Mouse (Mus musculus): ENCODE measurements around the gene Blvrb. TPM values are rescaled to one million over a fixed set of nuclear protein-coding genes. Genes with fewer than 3 reads are reported as not detected.

Gene Blvrb
- 40.6 and 41.8 TPM in 2 replicates for polyA plus RNA-seq (2016; fragmentation: Nextera tagmentation; extraction: Ambion mirVana)

DNA sequence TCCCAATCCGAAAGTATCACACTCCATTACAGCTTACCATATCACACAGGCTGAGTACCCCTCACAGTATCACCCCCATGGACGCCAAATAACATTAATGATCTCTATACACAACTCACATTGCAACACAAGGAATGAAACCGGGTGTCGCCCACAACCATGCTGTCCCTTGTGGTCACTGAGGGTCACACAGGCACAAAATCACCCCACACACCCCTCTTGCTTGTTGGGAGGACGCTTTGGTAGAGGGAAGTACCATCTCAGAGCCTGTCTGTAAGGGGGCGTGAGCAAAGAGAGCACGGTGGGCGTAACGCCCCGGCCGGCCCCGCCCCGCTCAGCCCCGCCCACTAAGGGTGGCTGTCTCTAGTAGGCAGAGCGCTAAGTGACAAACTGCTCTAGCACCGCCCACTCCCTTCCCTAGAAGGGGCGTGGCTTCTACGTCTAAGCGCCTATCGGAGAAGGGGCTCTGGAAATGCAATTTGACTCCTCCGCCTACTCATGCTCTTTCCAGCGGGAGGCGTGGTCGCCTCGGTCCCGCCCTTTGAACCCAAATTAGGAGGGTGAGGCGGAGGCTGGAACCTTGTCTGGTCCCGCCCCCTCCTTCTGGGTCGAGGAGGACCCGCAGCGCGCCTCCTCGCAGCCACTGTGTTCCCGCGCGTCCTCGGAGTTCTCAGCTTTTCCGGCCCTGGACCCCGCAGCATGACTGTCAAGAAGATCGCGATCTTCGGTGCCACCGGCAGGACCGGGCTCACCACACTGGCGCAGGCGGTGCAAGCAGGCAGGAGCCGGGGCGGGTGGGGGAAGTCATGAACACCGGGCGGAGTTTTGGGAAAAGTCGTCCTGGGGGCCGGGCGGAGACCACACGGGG, at the start of gene Blvrb, which contains the start of gene Sptbn4:
Gene Blvrb, plus strand, starts transcription at position 560 of the 868 bp plus-strand sequence.
Gene Sptbn4, minus strand, starts transcription at position 268 of the 868 bp plus-strand sequence.
- Histone ChIP-seq H3K27me3 (ENCODE audit: insufficient read depth, poor library complexity, severe bottlenecking) (peaks cover 46% of the 10 kb centered on the region), H3K4me1 (replicated peaks) (peaks cover 27% of the 10 kb centered on the region), H3K4me3 (peak within 1 kb of the TSS; percentile 65), H3K27ac (peak within 1 kb of the TSS; percentile 83), H3K36me3 (no peaks in the 10 kb centered on the region), H3K9me3 (no peaks in the 10 kb centered on the region)
- DNase-seq (ENCODE audit: low spot score): peak; percentile 99
- 1% methylated on average over 54 of the region's 54 CpGs for WGBS

- WGBS: 80% methylated on average over 7 of the region's 7 CpGs
- peaks cover 8% of the 10 kb centered on the region; the same call in 1 of the 2 replicates for H3K9me3 ChIP-seq
- DNase-seq (ENCODE audit: low spot score): no peak
Observed at GRCm38 (mm10) chr7:27400545-27400944, 47.2 kb upstream of the Blvrb start.

DNA sequence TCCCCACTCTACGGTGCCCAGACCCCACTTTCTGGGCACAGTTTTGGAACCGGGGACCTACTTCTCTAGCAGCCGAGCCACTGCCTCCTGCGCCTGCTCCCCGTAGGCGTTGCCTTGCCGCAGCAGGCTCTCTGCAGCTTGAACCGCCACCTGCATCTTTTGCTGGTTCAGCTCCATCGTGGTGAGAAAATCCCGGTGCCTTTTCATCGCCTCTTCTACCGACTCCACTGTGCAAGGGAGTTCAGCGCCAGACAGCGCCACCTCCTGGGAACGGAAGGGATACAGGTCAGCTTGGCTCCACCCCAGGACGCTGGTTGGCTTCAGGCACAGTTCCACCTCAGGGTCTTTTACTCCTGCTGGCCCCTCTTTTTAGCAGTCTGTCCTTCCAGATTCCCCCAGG, 45.1 kb upstream of the Blvrb start:
- peaks cover 8% of the 10 kb centered on the region; the same call in 1 of the 2 replicates for H3K9me3 ChIP-seq
- peaks cover 11% of the 10 kb centered on the region for H3K4me1 ChIP-seq (replicated peaks)
- WGBS: 11% methylated on average over 16 of the region's 16 CpGs
- H3K27me3 ChIP-seq (ENCODE audit: insufficient read depth, poor library complexity, severe bottlenecking): peaks cover 95% of the 10 kb centered on the region
- no peak overlapping the region for H3K27ac ChIP-seq
- peak; percentile 64 for DNase-seq (ENCODE audit: low spot score)
- H3K4me3 ChIP-seq: no peak overlapping the region
- H3K36me3 ChIP-seq: no peaks in the 10 kb centered on the region

More at GRCm38 (mm10) chr7:27400545-27400944, 47.2 kb upstream of the Blvrb start:
- H3K27ac ChIP-seq: no peak overlapping the region
- peaks cover 95% of the 10 kb centered on the region for H3K27me3 ChIP-seq (ENCODE audit: insufficient read depth, poor library complexity, severe bottlenecking)
- no peaks in the 10 kb centered on the region for H3K36me3 ChIP-seq
- peaks cover 24% of the 10 kb centered on the region for H3K4me1 ChIP-seq (replicated peaks)
- no peak overlapping the region for H3K4me3 ChIP-seq

DNA sequence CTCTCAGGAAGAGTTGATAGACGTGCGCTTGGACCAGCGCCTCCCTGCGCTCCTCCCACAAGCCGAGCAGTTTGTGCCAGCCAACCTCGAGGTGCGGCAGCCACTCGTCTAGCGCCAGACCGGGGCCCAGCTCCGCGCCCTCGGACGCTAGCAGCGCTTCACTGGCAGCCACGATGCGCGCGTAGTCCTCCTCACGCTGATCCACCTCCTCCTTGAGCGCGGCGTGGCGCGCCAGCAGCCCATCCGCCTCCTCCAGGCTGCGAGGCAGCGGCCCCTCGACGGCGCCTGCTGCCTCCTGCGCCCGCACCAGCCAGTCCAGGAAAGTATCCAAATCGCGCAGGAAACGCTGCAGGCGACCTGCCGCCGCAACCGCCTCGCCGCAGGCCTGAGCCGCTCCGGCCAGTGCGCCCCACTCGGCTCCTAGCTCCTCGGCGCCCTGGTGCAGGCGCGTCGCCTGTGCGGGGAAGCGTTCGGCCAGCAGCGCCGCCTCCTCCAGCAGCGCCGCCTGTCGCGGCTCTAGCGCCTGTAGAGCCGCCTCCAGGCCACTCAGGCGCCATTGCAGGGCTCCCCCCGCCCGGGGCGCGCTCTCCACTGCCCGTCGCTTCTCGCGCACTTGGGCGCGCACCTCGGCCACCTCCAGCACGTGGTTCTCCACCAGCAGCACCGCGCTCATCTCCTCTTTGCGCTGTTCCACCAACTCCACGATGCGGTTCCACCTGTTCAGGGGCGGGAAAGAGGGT, 43.4 kb upstream of the Blvrb start:
- 7% methylated on average over 81 of the region's 81 CpGs for WGBS
- DNase-seq (ENCODE audit: low spot score): no peak
- H3K27me3 ChIP-seq (ENCODE audit: insufficient read depth, poor library complexity, severe bottlenecking): peaks cover 95% of the 10 kb centered on the region
- H3K36me3 ChIP-seq: no peaks in the 10 kb centered on the region
- no peak overlapping the region for H3K27ac ChIP-seq
- H3K4me1 ChIP-seq (replicated peaks): peaks cover 24% of the 10 kb centered on the region
- peak overlapping the region; percentile 32 for H3K4me3 ChIP-seq
- H3K9me3 ChIP-seq: peaks cover 8% of the 10 kb centered on the region; the same call in 1 of the 2 replicates

DNA sequence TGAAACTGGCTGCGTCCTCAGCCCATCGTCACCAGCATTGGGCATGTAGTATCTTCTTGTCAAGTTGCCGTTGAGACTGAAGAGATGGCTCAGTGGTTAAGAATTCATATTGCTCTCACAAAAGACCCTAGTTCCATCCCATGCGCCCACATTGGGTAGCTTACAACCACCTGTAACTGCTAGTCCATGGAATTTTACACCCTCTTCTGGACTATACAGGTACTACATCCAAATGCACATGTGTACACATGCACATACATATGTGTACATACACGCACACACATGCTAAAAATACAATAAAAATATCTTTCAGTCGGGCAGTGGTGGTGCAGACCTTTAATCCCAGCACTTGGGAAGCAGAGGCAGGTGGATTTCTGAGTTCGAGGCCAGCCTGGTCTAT, 41.3 kb upstream of the Blvrb start:
- 85% methylated on average over 7 of the region's 7 CpGs for WGBS
- Histone ChIP-seq H3K27me3 (ENCODE audit: insufficient read depth, poor library complexity, severe bottlenecking) (peaks cover 97% of the 10 kb centered on the region), H3K4me3 (no peak overlapping the region), H3K36me3 (no peaks in the 10 kb centered on the region), H3K9me3 (peaks cover 8% of the 10 kb centered on the region; the same call in 1 of the 2 replicates), H3K27ac (no peak overlapping the region), H3K4me1 (replicated peaks) (peaks cover 24% of the 10 kb centered on the region)
- no peak for DNase-seq (ENCODE audit: low spot score)

- WGBS: 56% methylated on average over 8 of the region's 8 CpGs
- no peaks in the 10 kb centered on the region for H3K36me3 ChIP-seq
- peaks cover 21% of the 10 kb centered on the region for H3K4me1 ChIP-seq (replicated peaks)
- H3K9me3 ChIP-seq: peaks cover 8% of the 10 kb centered on the region; the same call in 1 of the 2 replicates
- 0 out of 2 replicates have a peak overlapping the region, but pooled peaks have one; percentile 56 for H3K4me3 ChIP-seq
- H3K27ac ChIP-seq: no peak overlapping the region
- peaks cover 86% of the 10 kb centered on the region for H3K27me3 ChIP-seq (ENCODE audit: insufficient read depth, poor library complexity, severe bottlenecking)
- DNase-seq (ENCODE audit: low spot score): no peak
Observed at GRCm38 (mm10) chr7:27407816-27408215, 40.0 kb upstream of the Blvrb start.

DNA sequence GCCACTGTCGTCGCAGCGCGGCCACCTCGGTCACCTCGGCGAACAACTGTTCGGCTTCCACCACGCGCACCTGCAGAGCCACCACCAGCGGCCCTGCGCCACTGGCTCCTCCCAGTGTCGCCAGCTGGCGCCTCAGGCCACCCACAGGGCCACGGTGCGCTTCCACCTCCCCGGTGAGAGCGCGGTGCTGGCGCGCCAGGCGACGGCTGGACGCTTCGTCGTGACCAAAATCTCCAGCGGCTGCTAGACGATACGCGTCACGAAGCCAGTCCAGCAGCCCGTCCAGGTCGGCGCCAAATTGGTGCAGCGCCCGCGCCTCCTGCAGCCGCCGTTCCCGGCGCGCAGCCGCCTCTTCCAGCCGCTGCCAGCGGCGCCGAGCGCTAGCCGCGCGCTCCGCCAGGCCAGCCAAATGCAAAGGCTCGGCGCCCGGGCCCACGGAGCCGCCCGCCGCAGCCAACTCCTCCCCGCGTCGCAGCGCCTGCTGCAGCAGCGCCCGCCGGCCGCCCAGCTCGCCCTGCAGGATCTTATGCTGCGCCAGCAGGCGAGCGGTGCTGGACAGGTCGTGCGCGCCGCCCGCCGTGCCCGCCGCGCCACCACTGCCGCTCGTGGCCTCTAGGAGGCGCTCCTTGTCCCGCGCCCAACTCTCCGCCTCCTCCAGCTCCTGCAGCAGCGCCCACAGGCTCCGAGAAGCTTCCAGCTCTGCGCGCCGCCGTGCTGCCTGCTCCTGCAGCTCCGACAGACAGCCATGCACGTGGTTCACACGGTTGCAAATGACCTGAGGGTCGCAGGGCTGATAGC, 39.2 kb upstream of the Blvrb start:
- Histone ChIP-seq H3K27me3 (ENCODE audit: insufficient read depth, poor library complexity, severe bottlenecking) (peaks cover 79% of the 10 kb centered on the region), H3K4me3 (peak overlapping the region; percentile 56), H3K27ac (0 out of 2 replicates have a peak overlapping the region, but pooled peaks have one; percentile 23), H3K4me1 (replicated peaks) (peaks cover 21% of the 10 kb centered on the region), H3K9me3 (peaks cover 1% of the 10 kb centered on the region; the same call in 1 of the 2 replicates), H3K36me3 (no peaks in the 10 kb centered on the region)
- WGBS: under 1% methylated on average over 96 of the region's 96 CpGs
- DNase-seq (ENCODE audit: low spot score): peak; percentile 88

DNA sequence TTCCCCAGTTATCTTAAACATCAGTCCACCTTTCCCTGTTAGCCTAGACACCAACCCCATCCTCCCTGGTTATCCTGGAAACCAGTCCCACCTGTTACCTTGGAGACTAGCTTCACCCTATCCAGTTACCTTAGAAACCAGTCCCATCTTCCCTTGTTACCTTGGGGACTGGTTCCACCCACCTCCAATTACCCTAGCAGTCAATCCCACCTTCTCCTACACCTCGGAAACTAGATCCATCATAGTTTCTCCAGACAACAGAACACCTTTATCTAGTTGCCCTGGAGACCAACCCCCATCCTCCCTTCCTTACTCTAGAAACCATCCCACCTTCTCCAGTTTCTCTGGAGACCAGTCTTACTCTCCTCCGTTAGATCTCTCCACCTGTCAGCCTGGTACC, 30.6 kb upstream of the Blvrb start:
- Histone ChIP-seq H3K36me3 (no peaks in the 10 kb centered on the region), H3K4me1 (replicated peaks) (no peaks in the 10 kb centered on the region), H3K27ac (no peak overlapping the region), H3K27me3 (ENCODE audit: insufficient read depth, poor library complexity, severe bottlenecking) (0 out of 2 replicates have a peak, but pooled peaks cover 3% of the 10 kb centered on the region), H3K9me3 (peaks cover 5% of the 10 kb centered on the region), H3K4me3 (no peak overlapping the region)
- no peak for DNase-seq (ENCODE audit: low spot score)
- 74% methylated on average over 2 of the region's 2 CpGs for WGBS

- Histone ChIP-seq H3K9me3 (peaks cover 16% of the 10 kb centered on the region), H3K27ac (no peak overlapping the region), H3K4me1 (replicated peaks) (no peaks in the 10 kb centered on the region), H3K27me3 (ENCODE audit: insufficient read depth, poor library complexity, severe bottlenecking) (0 out of 2 replicates have a peak, but pooled peaks cover 3% of the 10 kb centered on the region), H3K4me3 (no peak overlapping the region), H3K36me3 (no peaks in the 10 kb centered on the region)
- no peak for DNase-seq (ENCODE audit: low spot score)
- WGBS: 70% methylated on average over 3 of the region's 3 CpGs
Observed at GRCm38 (mm10) chr7:27419101-27419500, 28.7 kb upstream of the Blvrb start.

GRCm38 (mm10) chr7:27423556-27424326, 24.0 kb upstream of the Blvrb start:
- Histone ChIP-seq H3K27ac (no peak overlapping the region), H3K9me3 (peaks cover 16% of the 10 kb centered on the region), H3K36me3 (no peaks in the 10 kb centered on the region), H3K4me3 (no peak overlapping the region), H3K4me1 (replicated peaks) (no peaks in the 10 kb centered on the region), H3K27me3 (ENCODE audit: insufficient read depth, poor library complexity, severe bottlenecking) (0 out of 2 replicates have a peak, but pooled peaks cover 3% of the 10 kb centered on the region)
- WGBS: 88% methylated on average over 12 of the region's 12 CpGs
- no peak for DNase-seq (ENCODE audit: low spot score)

- peaks cover 3% of the 10 kb centered on the region; the same call in 1 of the 2 replicates for H3K27me3 ChIP-seq (ENCODE audit: insufficient read depth, poor library complexity, severe bottlenecking)
- H3K27ac ChIP-seq: no peak overlapping the region
- WGBS: 93% methylated on average over 1 of the region's 1 CpGs
- peaks cover 16% of the 10 kb centered on the region for H3K9me3 ChIP-seq
- no peak for DNase-seq (ENCODE audit: low spot score)
- no peaks in the 10 kb centered on the region for H3K4me1 ChIP-seq (replicated peaks)
- no peak overlapping the region for H3K4me3 ChIP-seq
- H3K36me3 ChIP-seq: no peaks in the 10 kb centered on the region
Observed at GRCm38 (mm10) chr7:27427387-27427786, 20.4 kb upstream of the Blvrb start.

Measured in hindbrain, embryonic 10.5 days (tissue).